Mouse (Mus musculus) stomach, embryonic 14.5 days (tissue): ENCODE data around the gene Tef. TPM values are rescaled to one million over a fixed set of nuclear protein-coding genes. Genes with fewer than 3 reads are reported as not detected.
A peak's percentile ranks its signal among the peaks of the same experiment; 100 is the strongest.

Experiments used
- ATAC-seq: fragments of 200-750 bp; cut with Nextera tagmentation; 2 replicates; pipeline ENCODE4 v1.8.0; 2017; ENCODE audit warnings: low read depth, moderate TSS enrichment; ENCODE audit not compliant: insufficient number of reproducible peaks, insufficient read depth, low FRiP score
- H3K27ac ChIP-seq: fragments of 300-500 bp; sonication (generic); 2 replicates; pipeline ENCODE4 v1.5.1; 2014; ENCODE audit warnings: mild to moderate bottlenecking, low read length, moderate library complexity, mixed read lengths
- H3K27me3 ChIP-seq: fragments of 300-500 bp; sonication (generic); 2 replicates; pipeline ENCODE4 v1.6.1; 2014; ENCODE audit warnings: low read length, control low read depth, mixed read lengths; ENCODE audit not compliant: control insufficient read depth, insufficient read depth
- H3K36me3 ChIP-seq: fragments of 300-500 bp; sonication (generic); 2 replicates; pipeline ENCODE4 v1.6.1; 2014; ENCODE audit warnings: mild to moderate bottlenecking, control low read depth, low read length, moderate library complexity, mixed read lengths; ENCODE audit not compliant: control insufficient read depth, insufficient read depth
- H3K4me1 ChIP-seq: fragments of 300-500 bp; sonication (generic); 2 replicates; pipeline ENCODE4 v1.6.1; 2014; ENCODE audit warnings: low read length, control low read depth, mixed read lengths; ENCODE audit not compliant: control insufficient read depth, insufficient read depth
- H3K4me2 ChIP-seq: fragments of 300-500 bp; sonication (generic); replicated peaks from 2 replicates; pipeline ENCODE4 v1.6.1; 2014; ENCODE audit warnings: low read depth, low read length, control low read depth
- H3K4me3 ChIP-seq: fragments of 300-500 bp; sonication (generic); 2 replicates; pipeline ENCODE4 v1.5.1; 2014; ENCODE audit warnings: low read depth, low read length, control low read depth
- H3K9ac ChIP-seq: fragments of 300-500 bp; sonication (generic); replicated peaks from 2 replicates; pipeline ENCODE4 v1.6.1; 2014; ENCODE audit warnings: low read depth, mild to moderate bottlenecking, control low read depth, low read length, moderate library complexity, mixed read lengths
- H3K9me3 ChIP-seq: fragments of 300-500 bp; sonication (generic); 2 replicates; pipeline ENCODE4 v1.6.1; 2016; ENCODE audit warnings: low read depth, low read length, control low read depth; ENCODE audit not compliant: control insufficient read depth
- WGBS: fragments of 180-500 bp; shearing (Covaris S2); extraction: QIAGEN DNeasy Blood & Tissue Kit; methylation state at CpG from one replicate; pipeline ENCODE4 v1.1.7; 2014; 5-methylcytosine and 5-hydroxymethylcytosine counted together
- polyA plus RNA-seq: library from polyadenylated mRNA; unstranded; fragments of >200 nt; fragmentation: Nextera tagmentation; extraction: Ambion mirVana; gene quantifications from 2 replicates; pipeline ENCODE4 v1.2.1, GENCODE M21; 2014

Gene Tef
- polyA plus RNA-seq, 1 experiment from 2014 or later = 23.7 TPM

DNA sequence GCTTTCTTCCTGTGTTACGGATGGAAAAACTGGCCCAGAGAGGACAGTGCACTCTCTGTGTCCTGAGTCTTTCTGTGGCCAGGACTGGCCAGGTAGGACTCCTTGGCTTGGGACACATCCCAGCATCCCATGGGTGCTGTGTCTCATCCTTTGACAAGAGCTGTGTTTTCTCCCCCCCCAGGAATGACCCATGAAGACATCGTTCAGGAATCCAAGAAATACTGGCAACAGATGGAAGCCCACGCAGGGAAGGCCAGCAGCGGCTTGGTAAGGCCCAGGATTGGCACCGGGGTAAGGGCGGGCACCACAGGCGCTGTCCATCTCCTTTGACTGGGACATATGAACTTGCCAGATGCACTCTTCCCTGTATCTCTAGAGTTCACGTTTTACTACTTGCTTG lies 16.5 kb upstream of the Tef start:
- Histone ChIP-seq H3K9me3 (no peaks in the 10 kb centered on the region; the same call in 1 of the 2 replicates), H3K9ac (no peak overlapping the region), H3K36me3 (peaks cover 61% of the 10 kb centered on the region), H3K27me3 (no peaks in the 10 kb centered on the region), H3K27ac (no peak overlapping the region), H3K4me3 (no peak overlapping the region), H3K4me2 (no peak overlapping the region), H3K4me1 (no peaks in the 10 kb centered on the region)
- WGBS = 93% methylated on average over 8 of the region's 8 CpGs
- ATAC-seq = no peak

DNA sequence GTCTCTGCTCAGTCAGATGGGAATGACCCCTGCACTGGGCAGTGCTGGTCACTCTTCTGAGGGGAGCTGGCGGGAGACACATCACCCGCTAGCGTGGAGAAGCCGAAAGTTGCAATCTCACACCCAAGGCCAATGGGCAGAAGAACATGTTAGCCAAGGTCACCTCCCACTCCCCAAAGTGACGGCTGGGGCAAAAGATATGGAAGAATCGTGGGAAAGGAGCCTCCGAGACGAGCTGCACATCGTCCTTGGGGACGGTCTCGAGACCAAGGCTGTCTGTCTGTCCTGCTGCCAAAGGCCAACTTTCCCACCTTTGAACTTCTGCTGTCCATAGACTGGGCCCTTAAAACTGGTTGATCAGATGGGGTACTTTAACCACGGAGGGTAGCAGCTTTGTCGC lies 14.7 kb upstream of the Tef start:
- no peaks in the 10 kb centered on the region; the same call in 1 of the 2 replicates for H3K9me3 ChIP-seq
- no peak overlapping the region for H3K9ac ChIP-seq
- no peak overlapping the region for H3K4me2 ChIP-seq
- H3K4me3 ChIP-seq = no peak overlapping the region
- ATAC-seq = no peak
- 93% methylated on average over 13 of the region's 13 CpGs for WGBS
- H3K27me3 ChIP-seq = no peaks in the 10 kb centered on the region
- no peak overlapping the region for H3K27ac ChIP-seq
- no peaks in the 10 kb centered on the region for H3K4me1 ChIP-seq
- H3K36me3 ChIP-seq = peaks cover 57% of the 10 kb centered on the region

DNA sequence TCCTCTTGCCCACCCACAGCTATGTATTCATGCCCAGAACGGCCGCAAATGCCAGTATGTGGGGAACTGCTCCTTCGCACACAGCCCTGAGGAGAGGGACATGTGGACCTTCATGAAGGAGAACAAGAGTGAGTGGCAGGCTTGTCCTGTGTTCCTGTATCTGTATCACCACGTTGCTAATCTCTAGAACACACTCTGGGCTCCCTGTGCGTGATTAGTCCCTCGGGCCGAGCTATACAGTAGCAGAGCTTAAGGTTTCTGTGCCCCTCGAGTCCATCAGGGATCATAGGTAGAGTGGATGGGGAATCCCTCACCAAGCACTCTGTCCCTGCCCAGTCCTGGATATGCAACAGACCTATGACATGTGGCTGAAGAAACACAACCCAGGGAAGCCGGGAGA lies 9.8 kb upstream of the Tef start:
- H3K36me3 ChIP-seq = peaks cover 33% of the 10 kb centered on the region
- H3K4me3 ChIP-seq = no peak overlapping the region
- no peaks in the 10 kb centered on the region for H3K4me1 ChIP-seq
- no peak for ATAC-seq
- H3K27ac ChIP-seq = no peak overlapping the region
- no peaks in the 10 kb centered on the region for H3K27me3 ChIP-seq
- no peak overlapping the region for H3K4me2 ChIP-seq
- 94% methylated on average over 9 of the region's 9 CpGs for WGBS
- no peaks in the 10 kb centered on the region for H3K9me3 ChIP-seq
- no peak overlapping the region for H3K9ac ChIP-seq

DNA sequence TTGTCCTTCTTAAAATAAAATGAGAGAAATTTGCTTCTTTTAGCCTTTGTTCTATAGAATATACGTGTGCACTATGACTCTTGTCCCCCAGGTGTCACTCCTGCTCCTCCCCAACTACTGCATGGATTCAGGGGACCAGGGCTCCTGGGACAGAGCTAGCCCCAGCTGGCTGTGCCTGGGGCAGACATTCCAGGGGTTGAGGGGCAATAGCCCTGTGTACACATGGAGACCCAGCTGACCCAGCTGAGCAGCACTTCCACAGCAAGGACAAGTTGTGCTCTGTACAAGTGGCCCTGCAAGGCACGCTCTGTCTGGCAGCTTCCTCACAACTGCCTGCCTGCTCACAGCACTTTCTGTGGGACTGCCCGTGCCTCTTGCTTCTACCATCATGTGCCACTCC lies 6.0 kb upstream of the Tef start:
- ATAC-seq = no peak
- no peaks in the 10 kb centered on the region for H3K4me1 ChIP-seq
- WGBS = 78% methylated on average over 3 of the region's 3 CpGs

GRCm38 (mm10) chr15:81797861-81798260 lies 4.4 kb upstream of the Tef start:
- Histone ChIP-seq H3K27me3 (no peaks in the 10 kb centered on the region), H3K27ac (no peak overlapping the region), H3K4me3 (no peak overlapping the region), H3K4me2 (no peak overlapping the region), H3K9me3 (no peaks in the 10 kb centered on the region), H3K4me1 (peaks cover 2% of the 10 kb centered on the region; the same call in 1 of the 2 replicates), H3K36me3 (peaks cover 7% of the 10 kb centered on the region), H3K9ac (no peak overlapping the region)
- no peak for ATAC-seq
- 81% methylated on average over 6 of the region's 6 CpGs for WGBS

More for the DNA sequence above, 6.0 kb upstream of the Tef start:
- Histone ChIP-seq H3K4me2 (no peak overlapping the region), H3K27me3 (no peaks in the 10 kb centered on the region), H3K9ac (no peak overlapping the region), H3K36me3 (peaks cover 23% of the 10 kb centered on the region), H3K27ac (no peak overlapping the region), H3K4me3 (no peak overlapping the region), H3K9me3 (no peaks in the 10 kb centered on the region)

DNA sequence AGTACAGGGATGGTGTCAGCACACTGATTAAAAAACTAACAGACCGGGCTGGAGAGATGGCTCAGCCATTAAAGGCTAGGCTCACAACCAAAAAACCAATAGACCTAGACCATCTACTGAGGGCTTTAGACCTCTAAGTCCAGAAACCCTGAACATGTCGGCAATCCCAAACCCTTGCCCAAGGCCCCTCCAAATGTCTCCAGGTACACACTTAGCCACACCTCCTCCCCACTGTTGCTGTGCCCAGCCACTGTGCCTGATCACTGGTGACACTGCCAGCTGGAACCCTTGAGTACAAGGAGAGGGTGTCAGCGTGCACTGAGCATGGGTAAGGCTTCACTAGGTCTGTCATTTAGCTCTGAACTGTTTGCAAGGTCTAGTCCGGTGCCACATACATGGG lies 3.8 kb upstream of the Tef start:
- 90% methylated on average over 4 of the region's 4 CpGs for WGBS
- peaks cover 6% of the 10 kb centered on the region for H3K4me1 ChIP-seq
- no peak overlapping the region for H3K4me2 ChIP-seq
- peaks cover 5% of the 10 kb centered on the region for H3K36me3 ChIP-seq
- H3K9me3 ChIP-seq = no peaks in the 10 kb centered on the region
- no peak for ATAC-seq
- no peak overlapping the region for H3K4me3 ChIP-seq
- no peak overlapping the region for H3K27ac ChIP-seq
- H3K9ac ChIP-seq = no peak overlapping the region
- no peaks in the 10 kb centered on the region for H3K27me3 ChIP-seq

DNA sequence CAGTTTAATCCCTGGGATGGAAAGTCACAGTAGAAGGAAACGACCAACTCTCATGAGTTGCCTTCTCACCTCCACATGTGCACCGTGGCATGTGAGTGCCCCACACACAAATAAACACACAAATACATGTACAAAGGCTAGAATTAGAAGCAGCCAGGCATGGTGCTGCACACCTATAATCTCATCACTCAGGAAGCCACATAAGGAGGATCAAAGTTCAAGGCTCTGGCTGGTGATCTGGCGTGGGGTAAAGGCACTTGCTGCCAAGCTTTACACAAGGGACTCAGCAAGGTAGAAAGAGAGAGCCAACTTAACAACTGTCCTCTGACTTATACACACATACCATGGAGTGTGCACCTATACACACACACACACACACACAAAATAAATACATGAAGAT lies 1.8 kb upstream of the Tef start:
- Histone ChIP-seq H3K27ac (no peak overlapping the region), H3K9ac (no peak overlapping the region), H3K9me3 (no peaks in the 10 kb centered on the region), H3K4me2 (no peak overlapping the region), H3K36me3 (no peaks in the 10 kb centered on the region; the same call in 1 of the 2 replicates), H3K4me1 (peaks cover 10% of the 10 kb centered on the region), H3K4me3 (no peak overlapping the region), H3K27me3 (no peaks in the 10 kb centered on the region)
- WGBS = 72% methylated on average over 3 of the region's 3 CpGs
- ATAC-seq = no peak

- WGBS = 12% methylated on average over 8 of the region's 8 CpGs
- Histone ChIP-seq H3K9ac (peak overlapping the region; percentile 4; the same call in 1 of the 2 replicates), H3K27me3 (no peaks in the 10 kb centered on the region), H3K4me3 (peak overlapping the region; percentile 31), H3K27ac (peak overlapping the region; percentile 50; the same call in 1 of the 2 replicates), H3K4me2 (peak overlapping the region; percentile 52), H3K36me3 (no peaks in the 10 kb centered on the region; the same call in 1 of the 2 replicates), H3K9me3 (no peaks in the 10 kb centered on the region), H3K4me1 (peaks cover 12% of the 10 kb centered on the region)
- peak; percentile 24; the same call in 1 of the 2 replicates for ATAC-seq
Observed at GRCm38 (mm10) chr15:81802941-81803351, 725 bp downstream of the Tef start.

DNA sequence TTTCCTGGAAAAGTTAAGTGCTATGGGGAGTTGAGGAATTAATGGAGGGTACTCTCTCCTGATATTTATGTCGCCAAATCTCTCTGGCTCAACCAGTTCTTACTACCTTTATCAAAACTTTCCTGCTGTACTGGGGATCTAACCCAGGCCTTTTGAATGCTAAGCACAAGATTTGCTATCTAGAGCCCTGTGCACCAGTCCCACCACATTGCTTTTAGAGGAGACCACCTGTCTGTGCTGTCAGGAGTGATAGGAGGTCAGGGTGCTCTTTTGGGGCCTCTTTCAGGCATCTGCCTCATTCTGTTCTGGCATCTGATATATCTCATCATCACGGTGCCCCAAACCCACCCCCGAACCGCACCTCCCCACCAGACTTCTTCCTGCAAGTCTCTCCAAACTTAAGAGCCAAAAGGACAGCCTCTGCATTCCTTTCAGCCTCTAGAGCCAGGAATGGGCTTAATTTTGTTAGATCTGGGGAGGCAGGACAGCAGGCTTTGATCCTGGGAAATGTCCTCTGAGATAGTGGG lies 1.3 kb downstream of the Tef start:
- peak overlapping the region; percentile 52 for H3K4me2 ChIP-seq
- H3K9me3 ChIP-seq = no peaks in the 10 kb centered on the region
- H3K4me3 ChIP-seq = peak overlapping the region; percentile 31; the same call in 1 of the 2 replicates
- no peak overlapping the region for H3K9ac ChIP-seq
- 41% methylated on average over 4 of the region's 4 CpGs for WGBS
- peaks cover 12% of the 10 kb centered on the region for H3K4me1 ChIP-seq
- no peaks in the 10 kb centered on the region for H3K27me3 ChIP-seq
- no peak overlapping the region; the same call in 1 of the 2 replicates for H3K27ac ChIP-seq
- ATAC-seq = no peak
- no peaks in the 10 kb centered on the region for H3K36me3 ChIP-seq
